Mouse (Mus musculus) gastrocnemius, postnatal 4 days (tissue): Measurements from ENCODE around the gene Aurkb. TPM values are rescaled to one million over a fixed set of nuclear protein-coding genes. Genes with fewer than 3 reads are reported as not detected.
A peak's percentile ranks its signal among the peaks of the same experiment; 100 is the strongest.
"Not testable (repeated sequence)": the region's sequence is repeated elsewhere in the genome, so short reads cannot be mapped to it uniquely, and the experiment has no call there.

Experiments
- DNase-seq, 2 experiments: peaks; one replicate each; pipeline ENCODE4 v3.0.0; 2021 to 2022; ENCODE audit warnings: low spot score in 2 of 2, mixed read lengths in 2 of 2
- long read RNA-seq, 2 experiments: library from polyadenylated mRNA; stranded (forward); transcript quantifications; one replicate each; pipeline ENCODE4 v2.0.0; 2021
- total RNA-seq, 2 experiments: library from RNA; stranded (reverse); gene quantifications; 2 replicates each; pipeline ENCODE4 v1.2.3; 2021

The Aurkb gene
- 10 to 100 TPM; 25.6 TPM for total RNA-seq
- long read RNA-seq, experiment 1, transcript Aurkb-201 (8 exons, 1,950 nt), result major isoform, 29 of 38 reads
- long read RNA-seq, experiment 1, partial matches to known transcripts, result 2 of 38 reads
- long read RNA-seq, experiment 1, other reads (novel, unspliced or antisense), result 4 of 38 reads
- long read RNA-seq, experiment 2, transcript Aurkb-201 (8 exons, 1,950 nt), result major isoform, 29 of 39 reads
- long read RNA-seq, experiment 2, partial matches to known transcripts, result 1 of 39 reads
- long read RNA-seq, experiment 2, other reads (novel, unspliced or antisense), result 5 of 39 reads

- DNase-seq, result peak; percentile 69 to 88
Measured at GRCm38 (mm10) chr11:69045531-69046394, at the start of gene Aurkb. Gene Aurkb (plus strand): TSS chr11:69045647.

DNA sequence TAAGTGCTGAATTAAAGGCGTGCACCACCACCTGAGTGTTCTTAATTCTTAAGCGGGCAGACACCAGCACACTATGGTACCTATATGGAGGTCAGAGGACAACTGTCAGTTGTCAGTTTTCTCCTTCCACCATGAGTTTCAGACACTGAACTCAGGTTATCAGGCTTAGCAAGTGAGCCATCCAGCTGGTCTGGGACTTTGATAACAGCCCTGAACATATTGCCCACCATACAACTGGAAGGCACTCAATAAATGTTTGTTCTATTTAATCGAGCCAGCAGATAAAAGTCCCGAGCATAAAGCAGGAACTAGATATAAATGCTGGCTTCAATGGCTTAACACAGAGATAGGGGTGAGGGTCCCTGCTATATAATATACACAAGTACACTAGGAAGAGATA, 48.4 kb upstream of the Aurkb start:
- no peak for DNase-seq

GRCm38 (mm10) chr11:69002782-69003181, 42.7 kb upstream of the Aurkb start:
- DNase-seq, result not testable (repeated sequence)

DNA sequence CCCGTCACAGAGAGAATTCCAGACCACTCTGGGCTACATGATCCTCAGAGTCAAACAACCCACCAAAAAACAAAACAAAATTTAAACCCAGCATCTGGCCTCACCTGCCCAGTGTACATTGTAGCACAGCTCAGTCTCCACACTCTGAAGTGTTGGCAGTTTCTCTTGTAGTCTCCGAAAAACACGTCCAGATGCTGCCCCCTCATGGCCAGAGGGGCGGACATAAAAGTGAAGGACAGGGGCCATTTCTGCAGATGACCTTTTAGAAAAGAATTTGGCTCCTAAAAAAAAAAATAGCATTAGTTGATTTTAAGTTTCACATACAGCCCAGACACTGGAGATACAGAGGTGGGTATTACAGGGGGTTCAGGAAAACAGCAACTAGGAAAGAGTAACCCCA, 41.9 kb upstream of the Aurkb start:
- no peak for DNase-seq

- DNase-seq, result no peak
Measured at GRCm38 (mm10) chr11:69005193-69005592, 40.3 kb upstream of the Aurkb start.

- not testable (repeated sequence) for DNase-seq
Measured at GRCm38 (mm10) chr11:69006575-69006974, 38.9 kb upstream of the Aurkb start.

- peak; percentile 88 to 93 for DNase-seq
Measured at GRCm38 (mm10) chr11:69008182-69009121, 37.0 kb upstream of the Aurkb start, which contains the start of gene Pfas. Gene Pfas (minus strand): TSS chr11:69008460.

GRCm38 (mm10) chr11:69009508-69009907, 35.9 kb upstream of the Aurkb start:
- no peak for DNase-seq

- DNase-seq, result no peak
Measured at GRCm38 (mm10) chr11:69010400-69011323, 34.8 kb upstream of the Aurkb start.

GRCm38 (mm10) chr11:69011445-69011844, 34.0 kb upstream of the Aurkb start:
- DNase-seq, result not testable (repeated sequence)

GRCm38 (mm10) chr11:69012071-69012601, 33.3 kb upstream of the Aurkb start:
- DNase-seq, result peak; percentile 65 to 83

GRCm38 (mm10) chr11:69015644-69016441, 29.6 kb upstream of the Aurkb start, which contains the start of gene Ctc1:
Gene Ctc1 (plus strand): TSS chr11:69015911.
- peak; percentile 67 to 86 for DNase-seq

DNA sequence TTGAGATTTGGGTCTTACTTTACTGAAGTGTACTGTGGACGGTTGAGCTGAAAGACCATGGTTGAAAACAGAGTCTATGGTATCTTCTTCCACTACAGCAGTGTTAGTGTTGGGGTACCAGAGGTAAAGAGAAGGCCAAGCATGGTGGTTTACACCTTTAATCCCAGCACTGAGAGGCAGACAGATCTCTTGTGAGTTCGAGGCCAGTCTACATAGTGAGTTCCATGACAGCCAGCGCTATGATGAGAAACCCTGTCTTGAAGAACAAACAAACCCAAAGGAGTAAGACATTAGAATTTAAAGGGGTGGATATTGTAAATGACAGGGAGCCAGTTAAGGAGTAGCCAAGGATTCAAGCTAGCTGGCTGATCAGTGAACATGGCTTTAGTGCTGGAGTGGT, 28.7 kb upstream of the Aurkb start:
- DNase-seq, result no peak

GRCm38 (mm10) chr11:69020691-69021090, 24.8 kb upstream of the Aurkb start:
- DNase-seq, result no peak

DNA sequence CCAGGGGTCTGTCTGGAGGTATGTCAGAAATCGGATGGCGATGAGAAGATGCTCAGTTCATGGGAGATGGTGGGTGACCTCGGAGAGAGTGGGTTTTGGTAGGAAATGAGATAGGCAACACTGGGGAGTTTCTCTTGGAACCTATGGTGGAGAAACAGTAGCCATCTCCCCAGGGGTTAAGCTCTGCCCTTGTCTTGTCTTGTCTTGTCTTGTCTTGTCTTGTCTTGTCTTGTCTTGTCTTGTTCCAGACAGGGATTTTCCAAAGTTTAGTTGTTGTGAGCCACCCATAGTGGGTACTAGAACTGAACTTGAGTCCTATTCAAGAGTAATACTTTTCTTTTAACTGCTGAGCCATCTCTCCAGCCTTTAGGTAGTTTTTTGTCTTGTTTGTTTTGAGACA, 18.9 kb upstream of the Aurkb start:
- no peak for DNase-seq

- no peak for DNase-seq
Measured at GRCm38 (mm10) chr11:69028805-69029204, 16.6 kb upstream of the Aurkb start.

DNA sequence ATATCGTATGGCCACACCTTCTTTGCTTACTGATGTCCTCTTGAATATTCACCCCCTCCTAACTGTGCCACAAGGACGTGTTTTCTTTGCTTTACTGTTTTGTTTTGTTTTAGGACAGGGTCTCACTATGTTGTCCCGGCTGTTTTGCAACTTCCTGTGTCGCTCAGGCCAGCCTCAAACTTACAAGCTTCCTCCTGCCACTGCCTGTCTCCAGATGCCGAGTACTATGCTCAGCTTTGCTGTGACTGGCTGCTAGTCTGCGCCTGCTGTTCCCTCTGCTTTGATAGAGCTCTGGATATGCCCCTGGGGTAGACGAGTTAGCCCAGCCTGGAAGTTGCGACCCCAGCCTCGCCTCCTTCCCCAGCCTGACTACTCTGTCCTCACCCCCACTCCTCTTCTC, 11.9 kb upstream of the Aurkb start:
- DNase-seq, result no peak

DNA sequence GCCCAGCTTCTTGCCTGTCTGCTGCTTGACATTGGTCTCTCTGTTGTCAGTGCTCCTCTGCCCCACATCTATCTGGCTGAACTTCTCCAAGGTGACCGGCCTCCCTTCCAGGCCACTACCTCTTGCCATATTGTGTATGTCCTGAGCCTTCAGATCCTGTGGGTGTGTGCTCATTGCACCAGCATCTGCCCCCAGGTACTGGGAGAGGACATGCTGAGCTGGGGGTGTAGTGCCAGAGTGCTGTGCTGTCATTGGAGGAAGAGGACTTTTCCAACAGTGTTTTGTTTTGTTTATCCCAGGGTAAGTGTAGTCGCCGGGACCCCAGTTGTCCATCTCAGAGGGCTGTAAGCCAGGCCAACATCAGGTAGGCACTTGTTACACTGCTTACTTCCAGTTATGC, 10.9 kb upstream of the Aurkb start:
- no peak for DNase-seq

DNA sequence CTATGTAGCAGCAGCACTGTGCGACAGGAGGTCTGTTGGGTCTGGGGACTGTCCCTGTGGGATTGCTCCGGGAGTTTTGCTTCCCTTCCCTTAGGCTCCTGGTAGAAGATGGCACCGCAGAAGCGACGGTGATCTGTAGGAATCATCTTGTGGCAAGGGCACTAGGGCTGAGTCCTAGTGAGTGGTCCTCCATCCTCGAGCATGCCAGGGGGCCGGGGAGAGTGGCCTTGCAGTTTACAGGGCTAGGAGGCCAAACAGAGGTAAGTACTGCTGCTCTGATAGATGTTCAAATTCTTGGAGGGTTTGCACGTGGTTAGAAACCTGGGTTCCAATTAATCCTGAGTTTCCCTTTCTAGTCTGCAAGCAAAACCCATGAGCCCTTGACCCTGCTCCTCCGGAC, 10.0 kb upstream of the Aurkb start:
- no peak for DNase-seq
